Mouse (Mus musculus): Measurements from ENCODE around the gene Spert.

DNA sequence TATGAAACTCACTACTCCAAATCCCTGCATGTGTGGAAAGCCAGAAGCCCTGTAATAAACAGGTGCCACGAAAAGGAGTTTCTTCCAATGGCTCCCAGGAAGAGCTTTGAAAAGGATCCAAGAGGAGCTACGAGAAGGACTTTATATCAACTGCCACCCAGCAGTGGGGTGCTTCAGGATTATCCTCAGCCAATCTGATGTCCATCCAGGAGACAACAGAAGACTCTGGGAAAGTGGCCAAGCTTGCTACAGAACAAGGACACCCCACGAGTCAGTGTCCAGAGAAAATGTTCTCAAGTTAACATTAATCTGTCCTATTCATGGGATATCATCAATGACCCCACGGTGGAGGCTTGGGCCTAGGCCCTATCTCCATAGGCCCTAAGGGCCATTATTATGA, 44.7 kb upstream of the Spert start:
- TF ChIP-seq CTCF (IDR thresholded peaks at IDR 0.05; ENCODE audit: extremely low read depth, insufficient read length, insufficient replicate concordance, low read depth, low read length): no peak
- TF ChIP-seq POLR2A (IDR thresholded peaks at IDR 0.05; ENCODE audit: low read depth, low read length): no peak

Measured in small intestine, adult 2 months (tissue).